Mouse (Mus musculus) colon, adult 2 months (tissue): ENCODE results near the gene Atp6v0a2. TPM values are rescaled to one million over a fixed set of nuclear protein-coding genes. Genes with fewer than 3 reads are reported as not detected.

Experiments
- polyA plus RNA-seq: library from polyadenylated mRNA; depleted of rRNA; stranded (reverse); fragments of >200 nt; gene quantifications from 2 replicates; pipeline ENCODE4 v1.2.3, GENCODE M21; 2012; rRNA removed

Gene Atp6v0a2
- polyA plus RNA-seq = 97.2 and 132 TPM in 2 replicates

GRCm38 (mm10) chr5:124628448-124629363, at the start of gene Atp6v0a2:
TSS of gene Atp6v0a2 (plus strand) at chr5:124628576.

GRCm38 (mm10) chr5:124578633-124579317, 49.6 kb upstream of the Atp6v0a2 start, which contains the start of the genes Eif2b1 and Gtf2h3:
TSS of gene Eif2b1 (minus strand) at chr5:124579131.
TSS of gene Gtf2h3 (plus strand) at chr5:124579140.

GRCm38 (mm10) chr5:124724997-124725396, 96.6 kb downstream of the Atp6v0a2 start, which contains the start of gene Dnah10:
TSS of gene Dnah10 (plus strand) at chr5:124725085.

Other genes with a start within 250 kb of the Atp6v0a2 start
- gene Sbno1, start 202.6 kb upstream of the Atp6v0a2 start, polyA plus RNA-seq = 7.7 and 9.4 TPM in 2 replicates
- gene Kmt5a, start 188.6 kb upstream of the Atp6v0a2 start, polyA plus RNA-seq = 76.2 and 79.6 TPM in 2 replicates
- gene Rilpl2, start 150.2 kb upstream of the Atp6v0a2 start, polyA plus RNA-seq = 19.7 and 21.6 TPM in 2 replicates
- 2.4 and 2.8 TPM in 2 replicates for gene Snrnp35, start 145.4 kb upstream of the Atp6v0a2 start, polyA plus RNA-seq
- 4.6 and 4.8 TPM in 2 replicates for gene Rilpl1, start 97.2 kb upstream of the Atp6v0a2 start, polyA plus RNA-seq
- 244 and 292 TPM in 2 replicates for gene Tmed2, start 87.9 kb upstream of the Atp6v0a2 start, polyA plus RNA-seq
- 12.1 and 13.3 TPM in 2 replicates for gene Ddx55, start 75.7 kb upstream of the Atp6v0a2 start, polyA plus RNA-seq
- gene Eif2b1, start 49.4 kb upstream of the Atp6v0a2 start, polyA plus RNA-seq = 26.8 and 37.4 TPM in 2 replicates
- gene Gtf2h3, start 49.4 kb upstream of the Atp6v0a2 start, polyA plus RNA-seq = 30.2 and 36.8 TPM in 2 replicates
- 0.13 and 0.15 TPM in 2 replicates for gene Dnah10, start 96.5 kb downstream of the Atp6v0a2 start, polyA plus RNA-seq
- gene Ccdc92, start 233.8 kb downstream of the Atp6v0a2 start, polyA plus RNA-seq = 5.8 and 5.9 TPM in 2 replicates
- 15.7 and 18.5 TPM in 2 replicates for gene Zfp664, start 234.1 kb downstream of the Atp6v0a2 start, polyA plus RNA-seq